Mouse (Mus musculus): ENCODE data around the gene Lrrc29.

DNA sequence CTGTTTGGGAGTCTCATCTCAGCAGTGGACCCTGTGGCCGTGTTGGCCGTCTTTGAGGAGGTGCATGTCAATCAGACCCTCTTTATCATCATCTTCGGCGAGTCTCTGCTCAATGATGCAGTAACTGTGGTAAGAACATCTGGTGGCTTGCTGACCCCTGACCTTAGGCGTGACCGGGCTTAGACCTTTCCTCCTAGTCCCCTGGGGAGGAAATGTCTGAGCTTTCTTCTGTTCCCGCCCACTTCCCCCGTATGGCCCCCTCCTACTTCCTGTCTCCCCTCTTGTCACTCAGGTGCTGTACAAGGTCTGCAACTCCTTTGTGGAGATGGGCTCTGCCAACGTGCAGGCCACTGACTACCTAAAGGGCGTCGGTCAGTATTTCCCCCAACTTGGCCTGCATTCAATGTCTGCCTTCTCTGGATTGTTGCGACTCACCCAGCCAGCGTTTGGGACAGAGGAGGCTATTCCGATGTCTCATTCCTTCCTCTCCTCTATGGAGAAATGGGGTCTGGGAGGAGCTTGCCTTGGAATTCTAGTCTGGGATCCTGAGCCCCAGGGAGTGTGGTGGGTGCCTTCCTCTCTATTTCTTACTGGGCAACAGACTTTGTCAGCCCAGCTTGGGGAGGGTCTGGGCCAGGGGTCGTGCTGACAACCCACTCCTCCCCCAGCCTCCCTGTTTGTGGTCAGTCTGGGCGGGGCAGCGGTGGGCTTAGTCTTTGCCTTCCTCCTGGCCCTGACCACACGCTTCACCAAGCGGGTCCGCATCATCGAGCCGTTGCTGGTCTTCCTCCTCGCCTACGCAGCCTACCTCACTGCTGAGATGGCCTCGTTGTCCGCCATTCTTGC lies 29.3 kb upstream of the Lrrc29 start:
- TF ChIP-seq CTCF (IDR thresholded peaks at IDR 0.05; ENCODE audit: borderline replicate concordance, insufficient read depth, low read length) (no peak), POLR2A (IDR thresholded peaks at IDR 0.05; ENCODE audit: low read depth, low read length) (no peak)

All from embryonic fibroblast, embryonic 13.5 days (primary cell).